In the genomic region with DNA sequence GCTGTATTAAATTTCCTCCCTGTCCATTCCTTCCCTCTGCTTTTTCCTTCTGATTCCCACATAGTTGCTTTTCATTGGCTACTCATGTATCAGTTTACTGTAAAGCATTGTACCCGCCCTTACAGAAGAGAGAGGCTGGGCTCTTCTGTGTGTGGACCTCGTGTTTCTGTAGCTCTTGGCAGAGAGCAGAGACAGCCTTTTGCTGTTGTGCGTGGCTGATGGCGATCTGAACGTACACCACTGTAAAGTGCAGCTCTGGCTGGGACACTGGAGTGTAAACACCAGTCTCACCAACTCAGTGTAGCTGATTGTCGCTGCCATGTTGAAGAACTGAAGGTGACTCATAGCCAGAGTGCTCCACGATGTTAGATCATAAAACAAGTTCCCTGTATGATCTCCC, we compare ENCODE assay signal across 11 mouse cellular contexts. TPM values are rescaled to one million over a fixed set of nuclear protein-coding genes. Genes with fewer than 3 reads are reported as not detected.
DNase-seq lines count a peak whose midpoint lies in the region; ATAC-seq lines count a peak whose summit lies in the region.
"Had no signal": no experiment of that assay in that cellular context is flagged by ENCODE, and none has a peak within 500 bp of the region (broad histone marks: within the 10 kb centered on the region; RNA-seq: fewer than 3 reads in every experiment).

No protein-coding gene starts in this region.

- H3K4me1 ChIP-seq in hindbrain, embryonic 15.5 days (replicated peaks): peaks cover 36% of the 10 kb centered on the region
- peaks cover 30% of the 10 kb centered on the region for H3K4me1 ChIP-seq in hindbrain, embryonic 14.5 days (replicated peaks; ENCODE audit: control insufficient read depth, insufficient read depth, low read length)
- peaks cover 18% of the 10 kb centered on the region for H3K4me1 ChIP-seq in midbrain, embryonic 12.5 days
- no peaks in the 10 kb centered on the region; the same call in 1 of the 2 replicates for H3K4me1 ChIP-seq in midbrain, embryonic 10.5 days
- H3K4me1 ChIP-seq in embryonic facial prominence, embryonic 13.5 days: peaks cover 19% of the 10 kb centered on the region
- peaks cover 17% of the 10 kb centered on the region for H3K4me1 ChIP-seq in stomach, embryonic 14.5 days (ENCODE audit: control insufficient read depth, insufficient read depth, low read length)
- H3K4me1 ChIP-seq: liver, embryonic 13.5 days had no signal

- DNase-seq in hindbrain, embryonic 14.5 days (ENCODE audit: low spot score): no peak
- no peak for DNase-seq in midbrain, embryonic 10.5 days (ENCODE audit: low spot score)
- no peak for DNase-seq in cerebellum, postnatal 4 days (ENCODE audit: low spot score in 2 of 2)
- no peak for DNase-seq in retina, postnatal 1 day
- DNase-seq: cerebellum, postnatal 25 days; liver, embryonic 13.5 days had no signal

- H3K27me3 ChIP-seq in hindbrain, embryonic 15.5 days: no peaks in the 10 kb centered on the region
- H3K27me3 ChIP-seq in hindbrain, embryonic 14.5 days (ENCODE audit: control insufficient read depth, insufficient read depth, low read length): no peaks in the 10 kb centered on the region
- no peaks in the 10 kb centered on the region for H3K27me3 ChIP-seq in midbrain, embryonic 12.5 days
- H3K27me3 ChIP-seq in midbrain, embryonic 10.5 days (ENCODE audit: low read depth, poor library complexity, severe bottlenecking): no peaks in the 10 kb centered on the region
- no peaks in the 10 kb centered on the region for H3K27me3 ChIP-seq in embryonic facial prominence, embryonic 13.5 days
- no peaks in the 10 kb centered on the region for H3K27me3 ChIP-seq in stomach, embryonic 14.5 days (ENCODE audit: control insufficient read depth, insufficient read depth, low read length)
- H3K27me3 ChIP-seq: forebrain, embryonic 12.5 days; liver, embryonic 13.5 days had no signal

- no peaks in the 10 kb centered on the region for H3K36me3 ChIP-seq in hindbrain, embryonic 15.5 days
- H3K36me3 ChIP-seq in hindbrain, embryonic 14.5 days (replicated peaks; ENCODE audit: control insufficient read depth, insufficient read depth): no peaks in the 10 kb centered on the region
- H3K36me3 ChIP-seq in midbrain, embryonic 12.5 days: no peaks in the 10 kb centered on the region
- H3K36me3 ChIP-seq in midbrain, embryonic 10.5 days: no peaks in the 10 kb centered on the region
- H3K36me3 ChIP-seq in embryonic facial prominence, embryonic 13.5 days: no peaks in the 10 kb centered on the region
- H3K36me3 ChIP-seq in stomach, embryonic 14.5 days (ENCODE audit: control insufficient read depth, insufficient read depth, low read length): no peaks in the 10 kb centered on the region
- H3K36me3 ChIP-seq: forebrain, embryonic 12.5 days; liver, embryonic 13.5 days had no signal

- 55% methylated on average over 7 of the region's 7 CpGs for WGBS in hindbrain, embryonic 15.5 days
- WGBS in hindbrain, embryonic 14.5 days: 65% methylated on average over 7 of the region's 7 CpGs
- 84% methylated on average over 7 of the region's 7 CpGs for WGBS in midbrain, embryonic 12.5 days
- WGBS in midbrain, embryonic 10.5 days: 90% methylated on average over 7 of the region's 7 CpGs
- 40% methylated on average over 7 of the region's 7 CpGs for WGBS in embryonic facial prominence, embryonic 13.5 days
- WGBS in stomach, embryonic 14.5 days: 28% methylated on average over 7 of the region's 7 CpGs

- H3K9me3 ChIP-seq in hindbrain, embryonic 15.5 days: no peaks in the 10 kb centered on the region
- H3K9me3 ChIP-seq in hindbrain, embryonic 14.5 days (ENCODE audit: control insufficient read depth, low read length): no peaks in the 10 kb centered on the region
- H3K9me3 ChIP-seq in midbrain, embryonic 12.5 days: no peaks in the 10 kb centered on the region
- no peaks in the 10 kb centered on the region for H3K9me3 ChIP-seq in midbrain, embryonic 10.5 days (replicated peaks)
- no peaks in the 10 kb centered on the region for H3K9me3 ChIP-seq in embryonic facial prominence, embryonic 13.5 days
- no peaks in the 10 kb centered on the region for H3K9me3 ChIP-seq in stomach, embryonic 14.5 days (ENCODE audit: control insufficient read depth, low read depth, low read length)
- H3K9me3 ChIP-seq: forebrain, embryonic 12.5 days; liver, embryonic 13.5 days had no signal

- H3K27ac ChIP-seq in hindbrain, embryonic 15.5 days (replicated peaks): peak overlapping the region; percentile 7; the same call in 1 of the 2 replicates
- no peak overlapping the region for H3K27ac ChIP-seq in hindbrain, embryonic 14.5 days
- H3K27ac ChIP-seq in midbrain, embryonic 12.5 days (replicated peaks): 0 out of 2 replicates have a peak overlapping the region, but pooled peaks have one; percentile 17
- no peak overlapping the region for H3K27ac ChIP-seq in midbrain, embryonic 10.5 days (replicated peaks)
- H3K27ac ChIP-seq in embryonic facial prominence, embryonic 13.5 days: 0 out of 2 replicates have a peak overlapping the region, but pooled peaks have one; percentile 44
- peak overlapping the region; percentile 33; the same call in 1 of the 2 replicates for H3K27ac ChIP-seq in stomach, embryonic 14.5 days (ENCODE audit: low read length)
- H3K27ac ChIP-seq: forebrain, embryonic 12.5 days; liver, embryonic 13.5 days had no signal

- ATAC-seq in hindbrain, embryonic 15.5 days (ENCODE audit: low FRiP score, low read depth): no peak
- no peak for ATAC-seq in hindbrain, embryonic 14.5 days (ENCODE audit: low FRiP score)
- no peak for ATAC-seq in midbrain, embryonic 12.5 days (ENCODE audit: low FRiP score, low read depth)
- peak; percentile 54; the same call in 1 of the 2 replicates for ATAC-seq in embryonic facial prominence, embryonic 13.5 days (ENCODE audit: insufficient number of reproducible peaks, insufficient read depth, low FRiP score, low TSS enrichment, low read depth)
- ATAC-seq in stomach, embryonic 14.5 days (ENCODE audit: insufficient number of reproducible peaks, insufficient read depth, low FRiP score, low read depth): peak; percentile 68

- H3K9ac ChIP-seq in hindbrain, embryonic 15.5 days: no peak overlapping the region
- no peak overlapping the region for H3K9ac ChIP-seq in hindbrain, embryonic 14.5 days
- no peak overlapping the region for H3K9ac ChIP-seq in midbrain, embryonic 12.5 days (replicated peaks)
- no peak overlapping the region for H3K9ac ChIP-seq in embryonic facial prominence, embryonic 13.5 days
- no peak overlapping the region for H3K9ac ChIP-seq in stomach, embryonic 14.5 days (replicated peaks; ENCODE audit: low read depth, low read length)
- H3K9ac ChIP-seq: forebrain, embryonic 12.5 days; liver, embryonic 13.5 days had no signal

- H3K4me3 ChIP-seq in hindbrain, embryonic 15.5 days: no peak overlapping the region
- no peak overlapping the region for H3K4me3 ChIP-seq in hindbrain, embryonic 14.5 days (replicated peaks; ENCODE audit: low read length)
- no peak overlapping the region for H3K4me3 ChIP-seq in midbrain, embryonic 12.5 days
- H3K4me3 ChIP-seq in midbrain, embryonic 10.5 days: no peak overlapping the region
- no peak overlapping the region for H3K4me3 ChIP-seq in embryonic facial prominence, embryonic 13.5 days
- H3K4me3 ChIP-seq in stomach, embryonic 14.5 days (ENCODE audit: low read depth, low read length): no peak overlapping the region
- H3K4me3 ChIP-seq: forebrain, embryonic 12.5 days; liver, embryonic 13.5 days had no signal

- H3K4me2 ChIP-seq in hindbrain, embryonic 15.5 days: no peak overlapping the region
- H3K4me2 ChIP-seq in hindbrain, embryonic 14.5 days (replicated peaks): no peak overlapping the region
- H3K4me2 ChIP-seq in midbrain, embryonic 12.5 days (replicated peaks): no peak overlapping the region
- H3K4me2 ChIP-seq in embryonic facial prominence, embryonic 13.5 days: no peak overlapping the region
- H3K4me2 ChIP-seq in stomach, embryonic 14.5 days (replicated peaks; ENCODE audit: low read depth, low read length): no peak overlapping the region
- H3K4me2 ChIP-seq: forebrain, embryonic 12.5 days; liver, embryonic 13.5 days had no signal

RNA-seq across cellular contexts. Expression of gene Plekha5, which starts 54.2 kb away (rescaled TPM):
- polyA plus RNA-seq in hindbrain, embryonic 15.5 days (2015; fragmentation: Nextera tagmentation; extraction: Ambion mirVana): 38.1 and 40.3 TPM in 2 replicates
- polyA plus RNA-seq in hindbrain, embryonic 14.5 days (2014; fragmentation: Nextera tagmentation; extraction: Ambion mirVana): 37.8 and 38.6 TPM in 2 replicates
- 55.0 and 55.3 TPM in 2 replicates for polyA plus RNA-seq in midbrain, embryonic 12.5 days (2016; fragmentation: Nextera tagmentation; extraction: Ambion mirVana)
- polyA plus RNA-seq in midbrain, embryonic 10.5 days (2016; fragmentation: Nextera tagmentation; extraction: Ambion mirVana): 45.9 and 50.7 TPM in 2 replicates
- polyA plus RNA-seq in embryonic facial prominence, embryonic 13.5 days (2015; fragmentation: Nextera tagmentation; extraction: Ambion mirVana): 42.3 and 52.9 TPM in 2 replicates
- polyA plus RNA-seq in stomach, embryonic 14.5 days (2014; fragmentation: Nextera tagmentation; extraction: Ambion mirVana): 67.3 and 73.0 TPM in 2 replicates

Comparison
In these comparisons a context has a peak if more than half of its experiments do, and no peak if none do; other contexts are left out.
1. H3K27ac ChIP-seq: peak in hindbrain, embryonic 15.5 days (single experiment), midbrain, embryonic 12.5 days (single experiment), embryonic facial prominence, embryonic 13.5 days (single experiment) and stomach, embryonic 14.5 days (single experiment); none in hindbrain, embryonic 14.5 days (single experiment) and midbrain, embryonic 10.5 days (single experiment).
2. ATAC-seq: peak in embryonic facial prominence, embryonic 13.5 days (single experiment) and stomach, embryonic 14.5 days (single experiment); none in hindbrain, embryonic 15.5 days (single experiment), hindbrain, embryonic 14.5 days (single experiment) and midbrain, embryonic 12.5 days (single experiment).